In genomic region chr13:57407666-57408065, GRCm38 (mm10) we compare ENCODE assay signal across 26 mouse cellular contexts.
"Had no signal": no experiment of that assay in that cellular context is flagged by ENCODE, and none has a peak within 500 bp of the region (broad histone marks: within the 10 kb centered on the region; RNA-seq: fewer than 3 reads in every experiment).

No protein-coding gene starts in this region.

- H3K36me3 ChIP-seq: embryonic facial prominence, embryonic 10.5 days; embryonic facial prominence, embryonic 12.5 days; embryonic facial prominence, embryonic 13.5 days; embryonic facial prominence, embryonic 15.5 days; forebrain, embryonic 10.5 days; forebrain, embryonic 12.5 days; forebrain, embryonic 15.5 days had no signal

- H3K4me3 ChIP-seq: embryonic facial prominence, embryonic 10.5 days; embryonic facial prominence, embryonic 12.5 days; embryonic facial prominence, embryonic 13.5 days; embryonic facial prominence, embryonic 15.5 days; erythroblast, embryonic 14.5 days; forebrain, embryonic 10.5 days; forebrain, embryonic 12.5 days; forebrain, embryonic 13.5 days; forebrain, embryonic 15.5 days; gastrocnemius, adult 2 months; heart, adult 2 months had no signal

- H3K4me1 ChIP-seq: embryonic facial prominence, embryonic 10.5 days; embryonic facial prominence, embryonic 12.5 days; embryonic facial prominence, embryonic 13.5 days; embryonic facial prominence, embryonic 15.5 days; forebrain, embryonic 12.5 days; forebrain, embryonic 13.5 days; forebrain, embryonic 15.5 days had no signal

- H3K27ac ChIP-seq: embryonic facial prominence, embryonic 10.5 days; embryonic facial prominence, embryonic 12.5 days; embryonic facial prominence, embryonic 13.5 days; embryonic facial prominence, embryonic 15.5 days; forebrain, embryonic 10.5 days; forebrain, embryonic 12.5 days; forebrain, embryonic 13.5 days; forebrain, embryonic 15.5 days; gastrocnemius, adult 2 months; heart, adult 2 months had no signal

- H3K9me3 ChIP-seq: embryonic facial prominence, embryonic 10.5 days; embryonic facial prominence, embryonic 12.5 days; embryonic facial prominence, embryonic 13.5 days; embryonic facial prominence, embryonic 15.5 days; forebrain, embryonic 10.5 days; forebrain, embryonic 12.5 days; forebrain, embryonic 13.5 days; forebrain, embryonic 15.5 days had no signal

- H3K27me3 ChIP-seq: embryonic facial prominence, embryonic 12.5 days; embryonic facial prominence, embryonic 13.5 days; embryonic facial prominence, embryonic 15.5 days; forebrain, embryonic 12.5 days; forebrain, embryonic 13.5 days; forebrain, embryonic 15.5 days had no signal

- DNase-seq: cerebellum, adult 2 months; cerebellum, adult 8-10 months; cerebellum, adult 9-10 months; cerebellum, adult 9-11 months; cerebellum, postnatal 10 days; cerebellum, postnatal 14 days; cerebellum, postnatal 25 days; cerebellum, postnatal 36 days; embryo, embryonic 11 days; forebrain, postnatal 0 days; gastrocnemius, adult 2 months; gastrocnemius, postnatal 10 days; gastrocnemius, postnatal 14 days; gastrocnemius, postnatal 25 days; gastrocnemius, postnatal 36 days; heart, adult 18-20 months; heart, adult 2 months had no signal
